Mouse (Mus musculus): ENCODE measurements around the gene Tpcn2. TPM values are rescaled to one million over a fixed set of nuclear protein-coding genes. Genes with fewer than 3 reads are reported as not detected.

Tpcn2 gene
- polyA plus RNA-seq, 1 experiment, result 34.7 TPM

- H3K4me3 ChIP-seq (replicated peaks; ENCODE audit: control insufficient read depth, low read depth, low read length), result no peak overlapping the region
- TF ChIP-seq POLR2A (IDR thresholded peaks at IDR 0.05; ENCODE audit: borderline replicate concordance, control insufficient read depth, low read depth, low read length), result no peak
- no peak for TF ChIP-seq CTCF (IDR thresholded peaks at IDR 0.05; ENCODE audit: control insufficient read depth, insufficient read depth, low read length)
- 32% methylated on average over 20 of the region's 20 CpGs for WGBS
Measured at GRCm38 (mm10) chr7:145302488-145303285, 18.9 kb upstream of the Tpcn2 start.

GRCm38 (mm10) chr7:145301341-145302005 lies 17.7 kb upstream of the Tpcn2 start:
- H3K27ac ChIP-seq (ENCODE audit: control insufficient read depth, insufficient read depth, low read depth, low read length, poor library complexity), result no peak overlapping the region
- no peaks in the 10 kb centered on the region for H3K4me1 ChIP-seq (ENCODE audit: control insufficient read depth, insufficient read depth, low read length)
- no peak overlapping the region for H3K4me3 ChIP-seq (replicated peaks; ENCODE audit: control insufficient read depth, low read depth, low read length)
- TF ChIP-seq CTCF (IDR thresholded peaks at IDR 0.05; ENCODE audit: control insufficient read depth, insufficient read depth, low read length) (no peak), POLR2A (IDR thresholded peaks at IDR 0.05; ENCODE audit: borderline replicate concordance, control insufficient read depth, low read depth, low read length) (no peak)
- WGBS, result 83% methylated on average over 6 of the region's 6 CpGs

More at GRCm38 (mm10) chr7:145302488-145303285, 18.9 kb upstream of the Tpcn2 start:
- H3K4me1 ChIP-seq (ENCODE audit: control insufficient read depth, insufficient read depth, low read length), result no peaks in the 10 kb centered on the region
- H3K27ac ChIP-seq (ENCODE audit: control insufficient read depth, insufficient read depth, low read depth, low read length, poor library complexity), result no peak overlapping the region

- Histone ChIP-seq H3K27ac (ENCODE audit: control insufficient read depth, insufficient read depth, low read depth, low read length, poor library complexity) (no peak overlapping the region), H3K4me1 (ENCODE audit: control insufficient read depth, insufficient read depth, low read length) (no peaks in the 10 kb centered on the region), H3K4me3 (replicated peaks; ENCODE audit: control insufficient read depth, low read depth, low read length) (no peak overlapping the region)
- TF ChIP-seq POLR2A (IDR thresholded peaks at IDR 0.05; ENCODE audit: borderline replicate concordance, control insufficient read depth, low read depth, low read length) (no peak), CTCF (IDR thresholded peaks at IDR 0.05; ENCODE audit: control insufficient read depth, insufficient read depth, low read length) (no peak)
Measured at GRCm38 (mm10) chr7:145301008-145301340, 17.2 kb upstream of the Tpcn2 start.

GRCm38 (mm10) chr7:145300321-145301007 lies 16.7 kb upstream of the Tpcn2 start, which contains the start of gene Mrgprf:
TSS of gene Mrgprf (plus strand) at chr7:145300828.
- no peak for TF ChIP-seq POLR2A (IDR thresholded peaks at IDR 0.05; ENCODE audit: borderline replicate concordance, control insufficient read depth, low read depth, low read length)
- TF ChIP-seq CTCF (IDR thresholded peaks at IDR 0.05; ENCODE audit: control insufficient read depth, insufficient read depth, low read length), result no peak
- Histone ChIP-seq H3K4me3 (replicated peaks; ENCODE audit: control insufficient read depth, low read depth, low read length) (no peak within 1 kb of the TSS), H3K4me1 (ENCODE audit: control insufficient read depth, insufficient read depth, low read length) (no peaks in the 10 kb centered on the region), H3K27ac (ENCODE audit: control insufficient read depth, insufficient read depth, low read depth, low read length, poor library complexity) (no peak within 1 kb of the TSS)
- WGBS, result 52% methylated on average over 13 of the region's 13 CpGs

GRCm38 (mm10) chr7:145299562-145300320 lies 15.9 kb upstream of the Tpcn2 start:
- 66% methylated on average over 7 of the region's 7 CpGs for WGBS
- TF ChIP-seq POLR2A (IDR thresholded peaks at IDR 0.05; ENCODE audit: borderline replicate concordance, control insufficient read depth, low read depth, low read length) (no peak), CTCF (IDR thresholded peaks at IDR 0.05; ENCODE audit: control insufficient read depth, insufficient read depth, low read length) (no peak)
- Histone ChIP-seq H3K27ac (ENCODE audit: control insufficient read depth, insufficient read depth, low read depth, low read length, poor library complexity) (no peak overlapping the region), H3K4me3 (replicated peaks; ENCODE audit: control insufficient read depth, low read depth, low read length) (no peak overlapping the region), H3K4me1 (ENCODE audit: control insufficient read depth, insufficient read depth, low read length) (no peaks in the 10 kb centered on the region)

- no peak overlapping the region for H3K27ac ChIP-seq (ENCODE audit: control insufficient read depth, insufficient read depth, low read depth, low read length, poor library complexity)
Measured at GRCm38 (mm10) chr7:145298666-145299490, 15.1 kb upstream of the Tpcn2 start.

GRCm38 (mm10) chr7:145293859-145294258 lies 10.0 kb upstream of the Tpcn2 start:
- peak; percentile 18; the same call in 1 of the 2 replicates for TF ChIP-seq CTCF (IDR thresholded peaks at IDR 0.05; ENCODE audit: control insufficient read depth, insufficient read depth, low read length)
- TF ChIP-seq POLR2A (IDR thresholded peaks at IDR 0.05; ENCODE audit: borderline replicate concordance, control insufficient read depth, low read depth, low read length), result no peak
- Histone ChIP-seq H3K4me3 (replicated peaks; ENCODE audit: control insufficient read depth, low read depth, low read length) (no peak overlapping the region), H3K27ac (ENCODE audit: control insufficient read depth, insufficient read depth, low read depth, low read length, poor library complexity) (no peak overlapping the region), H3K4me1 (ENCODE audit: control insufficient read depth, insufficient read depth, low read length) (no peaks in the 10 kb centered on the region)
- 40% methylated on average over 6 of the region's 6 CpGs for WGBS

More at GRCm38 (mm10) chr7:145298666-145299490, 15.1 kb upstream of the Tpcn2 start:
- Histone ChIP-seq H3K4me1 (ENCODE audit: control insufficient read depth, insufficient read depth, low read length) (no peaks in the 10 kb centered on the region), H3K4me3 (replicated peaks; ENCODE audit: control insufficient read depth, low read depth, low read length) (no peak overlapping the region)
- WGBS, result 64% methylated on average over 3 of the region's 3 CpGs
- TF ChIP-seq POLR2A (IDR thresholded peaks at IDR 0.05; ENCODE audit: borderline replicate concordance, control insufficient read depth, low read depth, low read length), result no peak
- TF ChIP-seq CTCF (IDR thresholded peaks at IDR 0.05; ENCODE audit: control insufficient read depth, insufficient read depth, low read length), result no peak

All from bone marrow, adult 2 months (tissue).